Mouse (Mus musculus) C2C12 (cell line): ENCODE data around the gene AL731706.2.

Experiments
- CTCF ChIP-seq: IDR thresholded peaks from one replicate; pipeline ENCODE4 v1.5.1; 2011; ENCODE audit not compliant: control insufficient read depth, insufficient read depth, insufficient read length
- FOSL1 ChIP-seq: IDR thresholded peaks from one replicate; pipeline ENCODE4 v1.8.0; 2011; ENCODE audit warnings: mild to moderate bottlenecking, low read length; ENCODE audit not compliant: poor library complexity, insufficient read depth, severe bottlenecking

- TF ChIP-seq CTCF (no peak), FOSL1 (no peak)
These were observed 49.6 kb downstream of the AL731706.2 start for GRCm38 (mm10) chr2:136835882-136836281.
